Mouse (Mus musculus) frontal cortex, adult 2 months (tissue): Measurements from ENCODE around the gene Fahd1. TPM values are rescaled to one million over a fixed set of nuclear protein-coding genes. Genes with fewer than 3 reads are reported as not detected.
A peak's percentile ranks its signal among the peaks of the same experiment; 100 is the strongest.

Experiments used
- DNase-seq, 2 experiments: peaks; one replicate each; pipeline ENCODE4 v3.0.0; 2022; ENCODE audit warnings: low spot score in 1 of 2; ENCODE audit errors: extremely low spot score in 1 of 2
- polyA plus RNA-seq: library from polyadenylated mRNA; depleted of rRNA; stranded (reverse); fragments of >200 nt; gene quantifications from 2 replicates; pipeline ENCODE4 v1.2.3, GENCODE M21; 2012

Gene Fahd1
- polyA plus RNA-seq, 1 experiment, result 26.0 TPM

DNA sequence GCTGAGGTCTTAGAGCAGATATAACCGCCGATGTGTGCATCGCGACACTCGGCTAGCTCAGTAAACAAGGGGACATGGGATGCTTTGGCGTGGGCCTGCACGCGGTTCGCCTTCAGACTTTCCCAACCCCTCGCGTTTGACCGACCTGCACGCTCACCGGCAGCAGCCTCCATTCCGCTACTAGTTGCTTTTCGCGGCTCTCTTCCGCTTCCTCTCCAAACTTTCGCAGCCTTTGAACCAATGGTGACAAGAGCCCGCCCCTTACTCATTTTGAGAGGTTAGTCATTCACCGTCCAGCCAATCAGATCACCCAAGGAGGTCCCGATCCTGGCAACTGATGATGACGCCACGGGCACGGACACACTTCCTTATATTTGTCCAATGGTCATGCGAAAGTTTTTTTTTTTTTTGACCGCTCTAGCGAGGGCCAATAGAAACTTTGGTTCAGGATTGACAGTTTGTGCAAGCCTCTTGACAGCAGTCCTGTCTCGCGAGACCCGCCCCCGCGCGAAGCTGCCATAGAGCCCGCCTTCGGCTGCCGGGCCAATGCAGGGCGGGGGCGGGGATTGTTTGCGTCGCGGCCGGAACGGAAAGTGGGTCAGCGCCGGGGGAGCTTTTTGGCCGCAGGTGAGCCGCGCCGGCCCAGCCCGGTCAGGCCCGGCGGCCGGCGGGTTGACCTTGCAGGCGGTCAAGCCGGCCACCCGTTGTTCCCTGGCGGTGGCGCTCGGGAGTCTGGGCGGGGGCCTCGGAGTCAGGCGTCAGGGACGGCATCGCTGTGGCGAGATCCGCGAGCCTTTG is 36.2 kb upstream of the Fahd1 start, which contains the start of the genes Nubp2 and Spsb3:
Gene Nubp2, minus strand, starts transcription at position 216 of the 798 bp plus-strand sequence.
Gene Spsb3, plus strand, starts transcription at position 510 of the 798 bp plus-strand sequence.
- DNase-seq, result peak; percentile 100

- DNase-seq, result no peak
Measured at GRCm38 (mm10) chr17:24885356-24886133, 35.4 kb upstream of the Fahd1 start.

DNA sequence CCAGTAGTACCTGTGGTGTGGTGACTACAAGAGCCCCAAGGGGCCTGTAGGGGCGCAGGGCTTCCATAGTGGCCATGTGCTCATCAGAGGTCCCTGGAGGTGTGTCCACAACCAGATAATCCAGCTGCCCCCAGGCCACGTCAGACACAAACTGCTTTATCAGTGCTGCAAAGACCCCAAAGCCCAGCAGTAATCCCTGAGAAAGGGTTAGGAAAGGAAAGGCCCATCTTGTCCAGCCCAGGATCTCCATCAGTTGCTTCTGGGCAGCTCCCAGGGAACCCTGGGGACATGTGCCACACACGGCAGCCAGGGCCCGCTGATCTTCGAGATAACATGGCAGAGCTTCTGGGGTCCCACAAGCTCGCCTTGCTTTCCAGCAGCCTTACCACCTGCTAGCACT is 34.2 kb upstream of the Fahd1 start:
- no peak for DNase-seq

DNA sequence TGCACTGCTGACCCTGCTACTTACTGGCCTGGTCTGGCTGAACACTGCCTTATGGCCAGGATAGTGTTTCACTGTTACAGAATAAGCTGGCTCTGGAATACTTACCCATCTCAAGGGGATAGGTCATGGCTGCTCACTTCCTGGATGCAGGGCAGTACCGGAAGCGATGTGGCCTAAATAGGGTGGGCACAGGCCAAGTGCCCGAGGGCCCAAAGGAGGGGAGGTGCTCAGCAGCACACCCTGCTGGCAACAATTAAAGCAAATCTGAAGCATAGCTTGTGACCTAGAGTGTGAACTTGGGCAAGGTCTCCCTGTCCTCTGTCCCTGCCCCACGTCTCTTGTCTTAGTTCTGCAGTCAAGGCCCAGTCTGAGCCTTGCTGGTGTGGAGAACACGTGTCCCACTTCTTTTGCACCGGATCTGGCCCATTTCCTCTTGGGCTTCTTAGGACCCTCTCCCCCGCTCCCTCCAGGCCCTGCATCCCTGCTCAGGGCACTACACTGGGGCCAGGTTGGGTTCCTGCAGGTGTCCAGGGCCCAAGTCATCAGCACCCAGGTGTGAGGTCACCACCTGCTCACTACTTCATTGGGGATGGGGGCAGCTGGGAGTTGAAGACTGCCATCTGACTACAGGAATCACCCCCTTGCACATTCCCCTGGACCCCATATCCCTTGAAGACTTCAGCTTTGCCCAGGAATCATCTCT is 31.7 kb upstream of the Fahd1 start:
- DNase-seq, result no peak

- DNase-seq, result no peak
Measured at GRCm38 (mm10) chr17:24878531-24878930, 28.4 kb upstream of the Fahd1 start.

DNA sequence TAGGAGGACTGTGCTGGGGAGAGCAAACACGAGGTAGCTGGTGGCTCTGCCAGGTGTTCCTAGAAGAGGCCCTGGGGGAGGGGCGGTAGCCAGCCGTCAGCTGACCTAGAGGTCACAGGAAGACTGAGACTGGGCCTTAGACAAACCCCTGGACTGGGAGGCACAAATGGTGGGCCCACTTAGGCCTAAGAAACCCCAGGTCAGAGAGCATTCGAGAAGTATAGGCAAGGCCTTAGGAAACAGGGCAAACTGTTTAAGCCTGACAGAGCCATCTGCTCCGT is 27.9 kb upstream of the Fahd1 start:
- DNase-seq, result no peak

GRCm38 (mm10) chr17:24877336-24878116 is 27.4 kb upstream of the Fahd1 start:
- no peak for DNase-seq

DNA sequence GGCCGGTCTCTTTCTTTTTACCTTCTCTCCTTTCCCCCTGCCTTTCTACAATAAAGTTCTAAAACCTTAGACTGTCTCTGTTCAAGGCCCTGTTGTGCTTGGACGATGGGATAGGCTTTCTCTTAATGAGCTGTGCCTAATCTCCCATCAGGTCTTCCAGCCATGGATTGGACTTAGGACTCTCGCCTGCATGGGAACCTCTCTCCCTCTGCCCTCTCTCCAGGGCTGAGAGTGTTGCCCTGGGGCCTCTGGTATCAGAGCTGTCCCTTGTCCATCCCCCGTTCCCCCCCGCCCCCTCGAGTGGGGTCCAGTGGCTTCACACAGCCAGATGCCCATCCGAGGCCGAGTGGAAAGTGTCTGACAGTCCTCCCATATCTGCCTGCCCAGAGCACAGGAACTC is 24.8 kb upstream of the Fahd1 start:
- DNase-seq, result no peak

GRCm38 (mm10) chr17:24874405-24874745 is 24.2 kb upstream of the Fahd1 start:
- DNase-seq, result no peak

GRCm38 (mm10) chr17:24873695-24874404 is 23.7 kb upstream of the Fahd1 start:
- no peak for DNase-seq

DNA sequence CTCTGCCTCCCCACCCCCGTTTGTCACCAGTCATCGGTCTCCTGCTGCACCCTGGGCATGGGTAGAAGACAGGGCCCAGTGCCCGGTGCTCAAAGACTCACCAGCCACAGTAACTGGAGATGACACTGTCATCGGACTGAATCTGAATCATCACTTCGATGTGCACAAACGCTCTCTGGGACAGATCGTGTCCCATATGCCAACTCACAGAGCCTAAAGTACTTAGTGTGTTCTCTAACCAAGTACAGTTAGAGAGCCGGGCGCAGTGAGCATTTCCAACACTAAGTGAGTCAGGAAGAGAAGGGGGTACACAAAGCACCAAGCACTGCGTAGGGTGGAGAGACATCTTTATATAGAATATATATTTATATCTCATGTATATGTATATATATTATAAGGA is 17.8 kb upstream of the Fahd1 start:
- peak; percentile 53 for DNase-seq

DNA sequence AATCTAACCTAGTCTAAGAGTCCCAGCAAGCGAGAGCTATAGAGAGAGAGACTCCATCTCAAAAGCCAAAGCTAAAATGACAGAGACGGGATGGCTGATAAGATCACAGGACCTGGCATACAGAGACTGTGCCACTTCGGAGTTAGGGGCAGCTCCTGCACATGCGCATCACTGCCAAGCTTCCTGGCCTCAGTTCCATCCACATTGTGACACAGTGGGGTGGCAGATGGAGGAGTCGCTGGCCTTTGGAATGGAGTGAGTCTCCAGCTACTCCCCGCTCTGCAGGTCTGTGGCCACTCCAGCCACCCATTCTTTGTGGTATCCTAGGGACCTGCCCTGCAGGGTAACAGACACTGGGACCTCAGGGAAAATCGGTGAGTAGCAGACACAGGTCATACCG is 15.6 kb upstream of the Fahd1 start, which contains the start of gene Igfals:
Gene Igfals, plus strand, starts transcription at position 222 of the 400 bp plus-strand sequence.
- no peak for DNase-seq

- no peak for DNase-seq
Measured at GRCm38 (mm10) chr17:24861785-24862184, 11.6 kb upstream of the Fahd1 start.

DNA sequence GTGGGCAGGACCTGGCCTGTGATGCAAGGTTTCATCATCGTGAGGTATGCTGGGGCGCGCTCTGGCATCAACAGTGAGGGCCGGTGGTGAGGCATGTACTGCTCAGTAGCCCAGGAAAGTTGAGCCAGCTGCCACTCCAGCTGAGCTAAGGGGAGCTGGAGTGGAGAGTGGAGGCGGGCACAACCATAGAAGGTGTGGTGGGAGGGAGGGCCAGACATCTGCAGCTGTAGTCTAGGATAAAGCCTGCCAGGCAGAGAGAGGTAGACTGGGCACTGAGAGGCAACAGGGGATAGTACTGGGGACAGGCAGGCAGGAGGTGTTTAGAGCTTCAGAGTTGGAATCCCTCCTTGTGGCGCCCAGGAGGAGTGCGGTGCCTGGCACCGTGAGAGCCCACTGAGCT is 9.9 kb upstream of the Fahd1 start:
- no peak for DNase-seq

DNA sequence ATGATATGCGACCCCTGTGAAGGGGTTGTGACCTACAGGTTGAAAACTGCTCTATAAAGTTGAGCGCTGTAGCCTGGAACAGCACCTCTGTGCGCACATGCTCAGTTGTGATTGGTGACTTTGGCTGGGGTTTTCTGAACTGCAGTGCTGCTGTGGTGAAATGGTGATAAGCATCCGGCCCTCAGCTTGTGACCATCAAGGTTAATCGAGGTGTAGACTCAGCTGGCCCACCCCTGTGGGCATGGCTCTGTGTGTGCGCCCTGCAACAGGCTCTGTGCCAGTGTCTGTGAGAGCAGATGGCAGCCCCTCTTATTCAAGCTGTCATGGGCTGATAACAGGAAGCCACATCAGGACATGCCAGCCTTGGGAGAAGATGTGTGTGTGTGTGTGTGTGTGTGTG is 8.8 kb upstream of the Fahd1 start:
- DNase-seq, result no peak

GRCm38 (mm10) chr17:24857831-24858470 is 7.8 kb upstream of the Fahd1 start:
- DNase-seq, result no peak

GRCm38 (mm10) chr17:24856589-24856988 is 6.4 kb upstream of the Fahd1 start:
- no peak for DNase-seq

DNA sequence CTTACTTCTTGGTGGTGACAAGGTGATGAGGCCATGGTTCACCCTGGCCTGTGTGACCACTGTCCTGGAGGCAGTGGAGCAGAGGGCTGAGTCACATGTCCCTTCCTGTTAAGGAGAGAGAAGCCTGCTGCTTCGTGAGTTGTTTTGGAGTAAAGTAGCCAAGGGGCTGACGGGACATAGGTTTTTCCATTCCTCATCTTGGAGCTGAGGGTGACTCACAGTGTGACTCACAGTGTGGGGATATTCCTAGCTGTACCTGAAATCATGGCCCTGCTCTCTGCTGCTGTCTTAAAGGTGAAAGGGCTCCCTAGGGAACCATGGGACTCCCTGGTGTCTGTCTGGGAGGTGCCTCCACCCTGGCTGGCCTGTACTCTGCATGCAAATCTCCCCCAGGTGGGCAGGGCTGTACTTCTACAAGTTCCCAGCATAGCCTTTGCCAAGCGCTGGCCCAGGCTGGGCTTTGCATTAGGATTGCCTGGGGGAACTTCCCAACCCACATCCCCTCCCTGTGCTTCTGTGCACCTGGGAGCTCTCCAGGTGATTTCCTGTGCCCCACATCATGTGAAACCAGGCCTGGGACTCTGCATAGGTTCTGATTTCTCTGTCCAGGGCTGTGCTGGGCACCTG is 5.8 kb upstream of the Fahd1 start:
- DNase-seq, result no peak
